Mouse (Mus musculus) forebrain, embryonic 14.5 days (tissue): ENCODE data around the gene Itpr3. TPM values are rescaled to one million over a fixed set of nuclear protein-coding genes. Genes with fewer than 3 reads are reported as not detected.

Experiments
- ATAC-seq: fragments of 200-750 bp; cut with Nextera tagmentation; 2 replicates; pipeline ENCODE4 v1.8.0; 2017; ENCODE audit warnings: mild to moderate bottlenecking, moderate library complexity
- DNase-seq: peaks from one replicate; pipeline ENCODE4 v3.0.0-alpha.2; 2015; ENCODE audit warnings: low spot score
- H3K27ac ChIP-seq: fragments of 300-500 bp; sonication (generic); 2 replicates; pipeline ENCODE4 v1.5.1; 2014; ENCODE audit warnings: low read depth, mild to moderate bottlenecking, control low read depth, low read length, moderate library complexity
- H3K27me3 ChIP-seq: fragments of 300-500 bp; sonication (generic); replicated peaks from 2 replicates; pipeline ENCODE4 v1.6.1; 2014; ENCODE audit warnings: low read length, control low read depth, mixed read lengths; ENCODE audit not compliant: control insufficient read depth, insufficient read depth
- H3K36me3 ChIP-seq: fragments of 300-500 bp; sonication (generic); 2 replicates; pipeline ENCODE4 v1.6.1; 2014; ENCODE audit warnings: low read length, control low read depth; ENCODE audit not compliant: control insufficient read depth, insufficient read depth
- H3K4me1 ChIP-seq: fragments of 300-500 bp; sonication (generic); 2 replicates; pipeline ENCODE4 v1.6.1; 2014; ENCODE audit warnings: antibody characterized with exemption, low read length, control low read depth; ENCODE audit not compliant: control insufficient read depth, insufficient read depth
- H3K4me2 ChIP-seq: fragments of 300-500 bp; sonication (generic); 2 replicates; pipeline ENCODE4 v1.6.1; 2014; ENCODE audit warnings: mild to moderate bottlenecking, control low read depth, low read length
- H3K4me3 ChIP-seq: fragments of 300-500 bp; sonication (generic); 2 replicates; pipeline ENCODE4 v1.5.1; 2014; ENCODE audit warnings: low read depth, low read length, control low read depth
- H3K9ac ChIP-seq: fragments of 300-500 bp; sonication (generic); 2 replicates; pipeline ENCODE4 v1.6.1; 2014; ENCODE audit warnings: mild to moderate bottlenecking, low read length, control low read depth, moderate library complexity
- H3K9me3 ChIP-seq: fragments of 300-500 bp; sonication (generic); replicated peaks from 2 replicates; pipeline ENCODE4 v1.6.1; 2016; ENCODE audit warnings: low read length, control low read depth, mixed read lengths; ENCODE audit not compliant: control insufficient read depth
- WGBS: fragments of 180-500 bp; shearing (Covaris S2); extraction: QIAGEN DNeasy Blood & Tissue Kit; methylation state at CpG from one replicate; pipeline ENCODE4 v1.1.7; 2014; 5-methylcytosine and 5-hydroxymethylcytosine counted together
- polyA plus RNA-seq: library from polyadenylated mRNA; unstranded; fragments of >200 nt; fragmentation: Nextera tagmentation; extraction: Ambion mirVana; gene quantifications from 2 replicates; pipeline ENCODE4 v1.2.1, GENCODE M21; 2014

The Itpr3 gene
- polyA plus RNA-seq, 1 experiment from 2014 or later = 0.61 TPM

DNA sequence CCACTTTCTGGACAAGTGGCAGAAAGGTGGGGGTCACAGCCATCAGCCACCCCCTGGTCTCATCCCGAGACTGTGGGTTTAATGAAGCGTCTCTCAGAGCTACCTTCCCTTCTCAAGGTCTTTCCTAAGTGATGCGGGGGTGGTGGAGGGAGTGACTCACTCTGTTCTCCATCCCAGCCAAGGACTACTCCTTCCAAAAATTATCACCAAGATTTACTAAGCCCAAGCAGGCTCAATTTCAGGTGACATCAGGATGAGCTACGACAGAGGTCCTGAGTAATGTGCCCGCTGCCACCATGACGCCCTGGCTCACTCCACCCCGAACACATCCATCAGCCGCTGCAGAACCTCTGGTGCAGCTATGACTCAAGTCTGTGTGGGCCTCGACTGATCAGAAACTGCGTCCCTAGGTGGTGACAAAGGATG is 74.1 kb downstream of the Itpr3 start:
- Histone ChIP-seq H3K27ac (no peak overlapping the region), H3K9me3 (no peaks in the 10 kb centered on the region), H3K36me3 (no peaks in the 10 kb centered on the region), H3K4me3 (no peak overlapping the region), H3K4me1 (peaks cover 10% of the 10 kb centered on the region; the same call in 1 of the 2 replicates), H3K4me2 (no peak overlapping the region), H3K9ac (peak overlapping the region; percentile 25; the same call in 1 of the 2 replicates), H3K27me3 (no peaks in the 10 kb centered on the region)
- 84% methylated on average over 10 of the region's 10 CpGs for WGBS
- no peak for DNase-seq
- ATAC-seq = no peak

GRCm38 (mm10) chr17:27132238-27132637 is 75.1 kb downstream of the Itpr3 start:
- H3K27me3 ChIP-seq = no peaks in the 10 kb centered on the region
- no peak overlapping the region for H3K9ac ChIP-seq
- peaks cover 10% of the 10 kb centered on the region; the same call in 1 of the 2 replicates for H3K4me1 ChIP-seq
- WGBS = 92% methylated on average over 10 of the region's 10 CpGs
- DNase-seq (no peak), ATAC-seq (no peak)
- no peak overlapping the region for H3K4me2 ChIP-seq
- no peak overlapping the region for H3K4me3 ChIP-seq
- no peaks in the 10 kb centered on the region for H3K9me3 ChIP-seq
- H3K36me3 ChIP-seq = no peaks in the 10 kb centered on the region
- H3K27ac ChIP-seq = no peak overlapping the region

GRCm38 (mm10) chr17:27133551-27134141 is 76.5 kb downstream of the Itpr3 start, which contains the start of gene Uqcc2:
Gene Uqcc2 (minus strand): TSS chr17:27133916.
- Histone ChIP-seq H3K4me3 (peak within 1 kb of the TSS; percentile 54), H3K27ac (peak within 1 kb of the TSS; percentile 75), H3K27me3 (no peaks in the 10 kb centered on the region), H3K9ac (peak within 1 kb of the TSS; percentile 71), H3K36me3 (no peaks in the 10 kb centered on the region), H3K4me2 (peak within 1 kb of the TSS; percentile 52), H3K4me1 (peaks cover 14% of the 10 kb centered on the region), H3K9me3 (no peaks in the 10 kb centered on the region)
- ATAC-seq = peak; percentile 94
- DNase-seq = peak; percentile 99
- under 1% methylated on average over 44 of the region's 46 CpGs for WGBS

- H3K4me3 ChIP-seq = peak overlapping the region; percentile 54
- peaks cover 19% of the 10 kb centered on the region for H3K4me1 ChIP-seq
- peak overlapping the region; percentile 52 for H3K4me2 ChIP-seq
- H3K9ac ChIP-seq = peak overlapping the region; percentile 71
- ATAC-seq (peak; percentile 13; the same call in 1 of the 2 replicates), DNase-seq (no peak)
- H3K27ac ChIP-seq = peak overlapping the region; percentile 75; the same call in 1 of the 2 replicates
- H3K9me3 ChIP-seq = no peaks in the 10 kb centered on the region
- H3K27me3 ChIP-seq = no peaks in the 10 kb centered on the region
- no peaks in the 10 kb centered on the region for H3K36me3 ChIP-seq
- 29% methylated on average over 9 of the region's 9 CpGs for WGBS
Observed at GRCm38 (mm10) chr17:27134187-27134586, 77.1 kb downstream of the Itpr3 start.

DNA sequence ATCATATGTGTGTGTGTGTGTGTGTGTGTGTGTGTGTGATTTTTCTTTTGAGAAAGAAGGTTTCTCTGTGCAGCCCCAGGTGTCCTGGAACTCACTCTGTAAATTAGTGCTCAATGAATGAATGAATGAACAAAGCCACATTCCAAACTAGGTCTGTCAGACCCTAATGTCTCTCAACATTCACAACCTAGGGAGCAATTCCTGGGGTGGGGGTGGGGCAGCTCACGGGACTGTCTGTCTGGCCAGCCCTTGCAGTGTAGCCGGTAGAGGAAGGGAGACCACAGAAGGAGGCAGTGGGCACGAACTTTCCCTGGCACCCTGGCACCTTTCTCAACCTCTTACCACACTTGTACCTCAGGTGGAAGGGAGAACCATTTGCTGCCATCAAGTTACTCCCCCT is 77.6 kb downstream of the Itpr3 start:
- Histone ChIP-seq H3K4me1 (peaks cover 23% of the 10 kb centered on the region), H3K4me3 (no peak overlapping the region)
- ATAC-seq = no peak

DNA sequence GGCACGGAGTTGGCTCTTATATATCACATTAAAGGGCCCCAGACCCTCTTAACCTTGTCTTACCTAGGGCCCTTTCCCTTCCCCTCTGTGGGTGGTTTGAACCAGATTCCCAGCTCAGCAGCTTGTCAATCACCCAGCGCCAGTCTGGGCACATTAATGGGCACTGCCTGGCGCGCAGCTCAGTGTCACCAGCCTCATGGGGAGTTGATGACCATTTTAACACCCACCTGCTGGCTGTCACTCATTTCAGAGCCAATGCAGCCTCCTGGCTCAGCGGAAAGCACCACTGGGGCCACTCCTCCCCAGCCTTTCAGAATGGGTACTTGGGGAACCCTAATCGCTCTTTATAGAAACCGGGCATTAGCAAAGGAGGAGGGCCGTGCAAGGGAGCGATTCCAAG is 81.3 kb downstream of the Itpr3 start:
- H3K27ac ChIP-seq = no peak overlapping the region
- no peak for ATAC-seq
- H3K4me3 ChIP-seq = no peak overlapping the region
- peak; percentile 53 for DNase-seq
- no peaks in the 10 kb centered on the region for H3K36me3 ChIP-seq
- WGBS = 21% methylated on average over 9 of the region's 9 CpGs
- H3K4me1 ChIP-seq = peaks cover 16% of the 10 kb centered on the region
- no peak overlapping the region; the same call in 1 of the 2 replicates for H3K9ac ChIP-seq
- no peak overlapping the region for H3K4me2 ChIP-seq
- no peaks in the 10 kb centered on the region for H3K27me3 ChIP-seq
- H3K9me3 ChIP-seq = no peaks in the 10 kb centered on the region

More for the DNA sequence above, 77.6 kb downstream of the Itpr3 start:
- Histone ChIP-seq H3K36me3 (no peaks in the 10 kb centered on the region), H3K27me3 (no peaks in the 10 kb centered on the region), H3K4me2 (no peak overlapping the region), H3K27ac (no peak overlapping the region), H3K9me3 (no peaks in the 10 kb centered on the region), H3K9ac (no peak overlapping the region)
- DNase-seq = no peak
- WGBS = 22% methylated on average over 3 of the region's 3 CpGs

DNA sequence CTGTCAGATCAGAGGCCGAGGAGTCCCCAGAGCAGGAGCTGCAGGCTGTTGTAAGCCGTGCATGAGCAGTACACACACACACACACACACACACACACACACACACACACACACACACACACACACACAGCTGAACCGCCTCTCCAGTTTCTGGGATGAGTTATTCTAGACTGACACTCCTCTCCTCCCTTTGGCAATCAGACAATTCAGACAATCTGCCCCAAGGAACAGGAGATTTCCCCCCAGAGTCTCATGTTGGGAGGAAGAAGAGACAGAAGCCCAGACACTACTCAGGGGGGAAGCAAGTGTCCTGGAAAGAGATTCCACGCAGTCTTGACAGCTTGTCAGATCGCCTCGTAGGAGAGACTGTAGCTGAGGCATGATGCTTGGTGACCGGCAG is 82.2 kb downstream of the Itpr3 start:
- WGBS = 27% methylated on average over 7 of the region's 7 CpGs
- ATAC-seq = no peak
- Histone ChIP-seq H3K9me3 (no peaks in the 10 kb centered on the region), H3K4me2 (no peak overlapping the region), H3K27me3 (no peaks in the 10 kb centered on the region), H3K9ac (no peak overlapping the region; the same call in 1 of the 2 replicates), H3K36me3 (no peaks in the 10 kb centered on the region), H3K4me3 (no peak overlapping the region), H3K4me1 (peaks cover 16% of the 10 kb centered on the region), H3K27ac (no peak overlapping the region)
- DNase-seq = no peak

DNA sequence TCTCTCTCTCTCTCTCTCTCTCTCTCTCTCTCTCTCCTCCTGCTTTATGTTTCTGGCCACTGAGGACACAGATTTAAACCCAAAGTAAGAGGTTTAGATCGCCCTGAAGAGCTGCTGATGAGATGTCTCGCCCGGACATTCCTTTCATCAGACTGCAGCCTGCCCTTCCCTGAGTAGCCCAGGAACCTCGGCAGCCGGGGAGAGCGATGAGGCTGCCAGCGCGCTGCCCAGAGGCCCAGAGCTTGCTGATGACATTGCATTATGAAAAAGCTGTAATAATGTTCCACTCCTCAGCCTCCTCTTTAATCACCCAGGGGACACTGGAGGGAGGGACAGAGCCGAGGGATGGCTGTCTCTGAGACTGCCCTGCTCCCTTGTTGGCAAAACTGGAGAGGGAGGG is 83.2 kb downstream of the Itpr3 start:
- Histone ChIP-seq H3K27ac (no peak overlapping the region), H3K36me3 (no peaks in the 10 kb centered on the region), H3K9ac (peak overlapping the region; percentile 17; the same call in 1 of the 2 replicates), H3K4me2 (no peak overlapping the region), H3K4me3 (no peak overlapping the region), H3K9me3 (no peaks in the 10 kb centered on the region), H3K4me1 (peaks cover 16% of the 10 kb centered on the region), H3K27me3 (no peaks in the 10 kb centered on the region)
- ATAC-seq (no peak), DNase-seq (no peak)
- WGBS = 34% methylated on average over 9 of the region's 9 CpGs

GRCm38 (mm10) chr17:27141971-27142450 is 84.9 kb downstream of the Itpr3 start:
- H3K9ac ChIP-seq = no peak overlapping the region
- H3K27ac ChIP-seq = no peak overlapping the region
- no peak for DNase-seq
- no peak overlapping the region for H3K4me2 ChIP-seq
- no peaks in the 10 kb centered on the region for H3K27me3 ChIP-seq
- H3K36me3 ChIP-seq = no peaks in the 10 kb centered on the region
- ATAC-seq = no peak
- H3K9me3 ChIP-seq = no peaks in the 10 kb centered on the region
- H3K4me3 ChIP-seq = no peak overlapping the region
- peaks cover 21% of the 10 kb centered on the region for H3K4me1 ChIP-seq
- WGBS = 54% methylated on average over 10 of the region's 10 CpGs
